Mouse (Mus musculus) hematopoietic stem cell, adult 5-6 weeks (primary cell): Measurements from ENCODE around the gene A630023A22Rik. TPM values are rescaled to one million over a fixed set of nuclear protein-coding genes. Genes with fewer than 3 reads are reported as not detected.

Experiments
- ATAC-seq, 2 experiments: fragments of 125-278 bp in 1 of 2; replicated peaks in 1 of 2; 2 replicates each; pipeline ENCODE4 v1.8.0; 2016 to 2017; ENCODE audit warnings: inconsistent platforms in 2 of 2, mild to moderate bottlenecking in 2 of 2, moderate number of reproducible peaks in 2 of 2, low read depth in 1 of 2, moderate TSS enrichment in 1 of 2; ENCODE audit not compliant: low FRiP score in 2 of 2, poor library complexity in 2 of 2, severe bottlenecking in 2 of 2, insufficient read depth in 1 of 2, low TSS enrichment in 1 of 2
- total RNA-seq: library from RNA; stranded (forward); fragments of 172-1452, 232-1000 nt; gene quantifications from 2 replicates; pipeline ENCODE4 v1.2.3, GENCODE M21; 2017

The A630023A22Rik gene
- total RNA-seq, 1 experiment from 2014 or later, result not detected

DNA sequence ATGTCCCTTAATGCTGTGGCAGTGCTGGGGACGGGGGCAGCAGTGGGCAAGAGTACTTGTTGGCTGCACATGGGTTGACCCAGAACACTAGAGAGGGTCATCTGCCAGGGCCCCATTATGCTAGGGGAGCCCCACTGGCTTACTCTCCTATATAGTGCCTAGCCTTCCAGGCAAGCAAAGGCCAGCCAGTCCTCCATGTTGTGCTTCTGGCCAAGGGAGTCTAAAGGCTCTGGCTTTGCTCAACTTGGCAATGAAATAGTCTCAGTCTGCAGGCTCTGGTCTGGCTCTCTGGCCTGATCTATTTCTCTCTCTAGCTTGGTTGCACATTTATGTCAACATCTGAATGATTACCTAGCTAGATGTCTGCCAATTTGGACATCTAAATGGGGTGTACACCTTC, 9.7 kb downstream of the A630023A22Rik start:
- no peak for ATAC-seq

DNA sequence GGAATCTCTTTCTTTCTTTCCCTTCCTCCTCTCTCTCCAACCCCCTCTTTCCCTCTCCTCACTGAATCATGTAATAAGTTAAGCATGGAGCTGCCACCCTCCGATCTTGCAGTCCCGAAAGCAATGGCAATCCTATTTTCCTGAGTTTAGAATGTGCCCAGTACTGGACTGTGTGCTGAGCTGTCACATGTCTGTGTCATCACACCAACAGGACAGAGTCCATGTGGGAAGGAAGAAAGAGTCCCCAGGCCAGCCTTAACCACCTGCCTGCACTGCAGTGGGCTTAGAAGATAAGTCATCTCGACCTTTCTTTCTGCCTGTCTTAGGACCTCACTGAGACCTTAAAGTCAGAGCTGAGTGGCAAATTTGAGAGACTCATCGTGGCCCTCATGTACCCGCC, 11.1 kb downstream of the A630023A22Rik start:
- ATAC-seq, result no peak

DNA sequence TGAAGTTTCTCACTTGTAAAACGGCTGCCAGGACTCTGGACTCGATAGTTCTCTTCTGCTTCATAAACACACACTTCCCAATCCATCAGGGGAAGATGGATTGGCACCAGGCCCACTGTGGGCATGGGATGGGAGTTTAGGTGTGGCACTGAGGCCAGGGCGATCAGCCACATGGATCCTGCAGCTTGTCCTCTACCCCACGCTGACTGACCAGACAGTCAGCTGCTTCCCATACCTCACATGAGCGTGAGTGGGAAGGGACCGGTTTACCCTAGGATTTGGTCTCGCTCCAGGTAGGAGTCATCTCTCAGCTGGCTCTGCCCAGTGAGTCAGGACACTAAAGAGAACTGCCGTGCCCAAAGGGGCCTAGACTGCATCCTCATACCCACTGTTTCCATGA, 12.8 kb downstream of the A630023A22Rik start:
- no peak for ATAC-seq

DNA sequence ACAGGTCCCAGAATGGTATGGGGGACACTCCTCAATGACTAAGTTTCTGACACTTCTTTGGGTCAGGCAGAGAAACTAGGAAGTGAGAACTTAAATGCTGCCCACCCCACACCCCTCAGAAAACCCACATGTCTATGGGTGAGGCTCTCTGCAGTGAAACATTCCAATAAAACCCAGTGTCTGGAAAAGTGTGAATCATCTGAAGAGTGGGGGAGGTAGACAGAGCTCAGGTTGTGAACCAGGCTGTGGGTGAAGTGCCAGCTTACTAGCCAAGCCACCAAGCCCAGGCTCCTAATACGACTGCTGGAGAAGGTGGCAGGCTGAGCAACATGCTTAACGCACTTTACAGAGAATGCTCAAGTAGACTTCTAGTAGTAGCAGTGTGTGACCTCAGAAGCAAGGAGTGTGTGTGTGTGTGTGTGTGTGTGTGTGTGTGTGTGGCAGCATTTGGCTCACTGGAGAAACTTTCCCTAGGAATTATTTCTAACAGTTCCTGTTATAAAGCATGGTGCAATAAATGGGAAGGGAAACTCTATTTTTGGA, 14.6 kb downstream of the A630023A22Rik start:
- ATAC-seq, result no peak

DNA sequence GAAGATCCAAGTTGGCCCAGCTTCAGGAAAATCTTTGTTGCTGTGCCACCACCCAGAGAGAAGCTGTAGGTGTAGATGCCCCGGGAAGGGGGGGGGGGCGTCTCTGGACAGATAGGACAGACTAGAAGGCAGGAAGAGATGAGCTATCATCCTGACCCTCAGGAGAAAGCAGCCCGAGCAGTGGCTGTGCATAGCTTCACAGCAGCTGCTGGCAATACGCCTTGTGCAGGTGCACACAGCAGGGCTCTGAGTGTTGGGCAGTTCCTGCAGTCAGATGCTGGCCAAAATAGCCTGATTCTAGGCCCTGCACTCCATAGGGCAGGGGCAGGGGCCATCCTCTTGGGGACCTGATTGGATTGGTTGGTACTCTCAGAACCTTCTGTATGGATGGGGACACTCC, 15.7 kb downstream of the A630023A22Rik start:
- ATAC-seq, result no peak

DNA sequence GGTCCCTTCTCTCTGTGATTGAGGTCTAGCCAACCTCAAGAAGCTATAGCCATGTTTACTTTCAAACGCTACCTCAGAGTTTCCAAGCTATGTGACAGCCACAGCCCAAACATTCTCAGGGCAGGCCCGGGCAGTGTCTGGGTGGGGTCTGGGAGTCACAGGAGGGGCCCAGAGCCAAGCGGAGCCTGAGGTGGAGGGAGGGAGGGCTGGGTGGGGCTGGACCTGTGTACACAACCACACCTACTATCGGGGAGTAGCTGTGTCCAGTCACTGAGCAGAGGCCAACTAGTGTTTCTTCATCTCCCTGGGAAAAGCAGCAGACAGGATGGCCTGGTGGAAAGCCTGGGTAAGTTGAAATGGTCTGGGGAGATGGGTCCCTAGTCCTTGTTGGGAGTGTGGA, 16.8 kb downstream of the A630023A22Rik start, which contains the start of gene Anxa8:
TSS of gene Anxa8 (plus strand) at position 251 of the 400 bp plus-strand sequence.
- no peak for ATAC-seq

DNA sequence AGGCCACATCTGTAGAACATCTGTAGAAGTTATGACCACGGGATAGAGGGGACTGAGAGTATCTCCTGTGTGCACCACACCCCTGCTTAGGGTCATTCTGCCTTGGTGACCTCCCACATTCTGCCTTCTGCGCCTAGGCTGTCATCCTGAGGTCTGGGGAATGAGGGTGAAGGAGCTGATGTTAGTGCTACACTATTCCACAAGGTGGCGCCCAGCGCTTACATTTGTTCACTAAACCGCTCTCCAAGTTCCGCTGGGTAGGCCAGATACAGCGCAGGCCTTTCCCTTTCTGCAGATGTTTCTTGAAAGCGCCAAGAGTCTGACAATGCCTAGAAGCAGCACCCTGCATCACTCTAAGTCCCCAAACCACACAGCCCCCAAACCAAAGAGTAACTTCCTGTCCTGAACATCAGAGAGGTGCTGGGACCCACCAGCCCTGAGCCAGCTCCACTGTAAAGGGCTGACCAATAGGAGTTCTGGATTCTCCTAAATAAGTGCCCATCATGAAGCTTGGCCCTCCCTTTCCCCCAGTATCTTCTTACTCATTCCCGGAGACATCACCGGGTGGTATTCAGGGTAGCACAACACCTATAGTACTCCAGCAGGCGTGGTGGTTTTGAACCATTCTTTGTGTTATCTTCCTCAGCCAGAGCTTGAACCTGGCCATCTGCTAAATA, 22.1 kb downstream of the A630023A22Rik start:
- ATAC-seq, result peak; percentile 87 to 95

DNA sequence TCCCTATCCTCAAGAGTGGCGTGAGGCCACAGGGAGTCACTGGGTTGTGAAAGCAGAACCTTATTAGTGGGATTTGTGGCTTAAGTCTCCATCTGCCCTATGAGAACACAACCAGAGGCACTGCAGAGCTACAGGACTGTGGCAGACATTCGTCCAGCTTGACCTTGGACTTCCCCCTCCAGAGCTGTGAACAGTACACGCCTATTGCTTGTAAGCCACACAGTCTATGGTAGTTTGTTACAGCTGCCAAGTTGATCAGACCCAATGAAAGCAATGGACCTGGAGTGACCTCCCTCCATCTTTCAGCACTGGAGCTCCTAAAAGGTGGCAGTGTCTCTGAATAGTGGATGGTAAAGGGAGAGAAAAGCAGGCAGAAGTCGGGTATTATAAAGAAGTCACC, 24.3 kb downstream of the A630023A22Rik start:
- ATAC-seq, result no peak

DNA sequence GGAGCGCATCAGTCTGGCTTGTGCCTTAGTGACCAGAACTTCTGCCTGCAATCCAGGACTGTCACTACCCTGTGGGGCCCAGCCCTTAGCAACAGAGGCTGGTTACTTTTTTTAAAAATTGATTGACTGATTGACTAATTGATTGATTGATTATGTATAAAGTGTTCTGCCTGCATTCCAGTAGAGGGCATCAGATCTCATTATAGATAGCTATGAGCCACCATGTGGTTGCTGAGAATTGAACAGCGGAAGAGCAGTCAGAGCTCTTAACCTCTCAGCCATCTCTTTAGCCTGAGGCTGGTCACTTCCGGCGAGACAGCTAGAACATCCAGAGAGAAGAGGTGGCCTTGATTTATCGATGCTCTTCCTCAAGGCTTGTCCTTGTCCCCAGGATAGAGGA, 25.3 kb downstream of the A630023A22Rik start:
- ATAC-seq, result no peak

DNA sequence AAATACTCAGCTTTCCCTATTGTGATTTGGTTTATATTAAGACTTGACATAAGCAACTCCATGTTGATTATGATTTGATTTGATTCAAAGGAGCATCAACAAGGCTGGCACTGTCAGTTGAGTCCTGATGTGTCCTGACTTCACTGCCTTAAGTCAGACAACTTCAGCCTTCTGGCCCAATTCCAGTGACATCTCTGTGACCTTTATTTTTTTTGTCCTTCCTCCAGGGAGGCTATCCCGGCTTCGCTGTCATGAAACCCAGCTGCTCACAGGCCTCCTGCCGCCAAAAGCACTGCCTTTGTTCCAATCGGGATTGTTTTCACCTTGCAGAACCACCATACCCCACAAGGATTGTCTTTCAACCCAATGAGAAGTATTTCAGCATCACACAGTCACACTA, 27.2 kb downstream of the A630023A22Rik start:
- no peak for ATAC-seq

DNA sequence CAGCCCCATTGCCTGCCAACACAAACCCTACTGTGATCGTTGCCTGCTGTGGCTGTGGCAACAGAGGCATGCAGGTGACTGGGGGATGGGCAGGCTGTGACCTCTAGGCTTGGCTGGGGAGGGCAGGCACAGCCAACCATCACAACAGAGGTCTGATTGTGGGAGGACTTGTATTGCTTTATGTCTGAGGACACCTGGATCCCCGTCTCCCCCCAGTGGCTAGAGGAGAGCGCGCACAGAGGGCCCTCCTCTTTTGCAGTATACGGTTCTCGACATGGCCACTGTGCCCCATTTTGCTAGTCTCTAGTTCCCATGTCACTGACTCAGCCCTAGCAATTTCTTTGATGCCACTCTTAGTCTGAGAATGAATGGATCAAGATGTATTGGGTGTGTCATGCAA, 30.9 kb downstream of the A630023A22Rik start:
- no peak for ATAC-seq

DNA sequence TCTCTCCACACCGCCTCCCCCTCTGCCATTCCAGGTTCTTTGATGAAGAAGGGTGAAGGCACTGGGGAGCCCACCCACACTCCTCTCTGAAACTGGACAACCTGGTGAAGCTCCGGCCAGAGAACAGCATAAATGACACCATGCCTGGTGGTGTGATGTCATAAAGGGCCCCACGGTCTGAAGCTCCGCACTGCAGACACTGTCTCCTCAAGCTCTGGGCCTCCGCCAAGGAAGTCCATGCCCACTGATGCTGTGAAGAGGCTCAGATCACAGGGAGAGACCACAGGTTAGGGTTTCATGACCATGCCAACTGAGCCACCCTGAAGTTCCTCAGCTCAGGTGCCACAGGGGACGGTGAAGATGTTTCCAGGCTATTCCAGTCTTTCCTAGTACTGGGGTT, 50.0 kb downstream of the A630023A22Rik start, which contains the start of gene Antxrl:
TSS of gene Antxrl (plus strand) at position 192 of the 400 bp plus-strand sequence.
- ATAC-seq, result no peak

DNA sequence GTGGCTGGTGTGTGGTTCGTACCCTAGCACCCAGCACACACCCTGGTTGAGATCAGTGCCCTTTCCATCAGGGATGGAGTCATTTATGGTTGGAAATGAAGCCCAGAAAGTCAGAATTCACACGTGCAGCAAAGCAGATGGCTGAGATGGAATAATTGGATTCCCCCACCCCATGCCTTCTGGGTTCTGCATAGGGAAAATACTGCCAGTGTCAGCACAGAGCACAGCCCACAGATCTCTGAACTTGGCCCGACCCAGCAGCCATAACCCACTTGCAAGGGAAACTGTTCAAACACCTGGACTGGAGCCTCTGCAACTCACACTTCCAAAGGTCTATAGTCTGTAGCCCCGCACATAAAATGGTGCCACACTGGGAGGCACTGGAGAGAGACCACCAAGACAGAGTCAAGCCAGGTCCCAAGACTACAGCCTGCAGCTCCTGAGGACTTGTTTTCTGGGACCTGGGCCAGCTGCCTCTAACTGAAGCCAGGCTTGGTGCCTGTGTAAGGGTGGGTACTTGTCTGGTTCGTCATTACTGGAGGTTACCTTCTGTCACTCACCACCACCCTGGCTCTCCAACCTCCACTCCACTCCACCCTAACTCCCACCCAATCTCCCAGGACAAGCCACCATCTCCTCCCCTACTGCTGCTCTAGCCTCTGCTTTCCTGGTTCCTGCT, 52.3 kb downstream of the A630023A22Rik start:
- no peak for ATAC-seq

DNA sequence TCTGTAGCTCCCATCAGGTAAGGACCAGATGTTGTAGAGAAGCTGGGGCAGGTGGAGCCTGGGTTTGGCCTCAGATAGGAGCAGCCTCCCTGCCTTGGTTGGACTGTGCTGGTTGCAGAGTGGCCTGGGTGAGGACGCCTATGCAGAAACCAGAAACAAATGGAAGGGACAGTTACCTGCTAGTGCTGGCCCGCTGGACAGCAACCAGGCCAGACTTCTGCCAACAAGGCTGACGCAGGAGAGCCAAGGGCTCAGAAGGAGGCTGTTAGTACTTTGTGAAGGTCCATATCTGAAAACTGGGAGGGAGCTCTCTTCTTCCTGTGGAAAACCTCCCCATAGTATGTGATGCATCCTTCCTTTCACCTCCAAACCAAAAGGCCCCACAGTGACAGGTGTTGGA, 59.2 kb downstream of the A630023A22Rik start:
- ATAC-seq, result no peak

DNA sequence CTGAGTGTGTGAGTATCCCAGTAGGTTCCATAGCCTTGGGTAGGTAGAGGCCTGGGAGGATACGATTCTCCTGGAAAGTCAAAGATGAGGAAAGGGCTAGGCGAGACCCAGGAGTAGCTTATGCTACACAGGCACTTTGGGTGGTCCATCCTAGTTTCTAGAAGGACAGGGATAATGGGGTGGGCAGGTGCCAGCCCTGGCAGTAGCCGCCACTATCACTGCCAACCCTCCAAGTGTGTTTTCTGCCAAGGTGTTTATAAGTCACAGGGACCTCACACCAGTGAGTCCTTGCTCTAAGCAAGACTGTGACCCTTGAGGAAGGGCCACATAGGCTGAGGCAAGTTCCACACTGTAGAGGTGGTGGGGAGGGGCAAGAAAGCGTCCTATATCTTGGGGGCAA, 61.3 kb downstream of the A630023A22Rik start:
- ATAC-seq, result no peak

DNA sequence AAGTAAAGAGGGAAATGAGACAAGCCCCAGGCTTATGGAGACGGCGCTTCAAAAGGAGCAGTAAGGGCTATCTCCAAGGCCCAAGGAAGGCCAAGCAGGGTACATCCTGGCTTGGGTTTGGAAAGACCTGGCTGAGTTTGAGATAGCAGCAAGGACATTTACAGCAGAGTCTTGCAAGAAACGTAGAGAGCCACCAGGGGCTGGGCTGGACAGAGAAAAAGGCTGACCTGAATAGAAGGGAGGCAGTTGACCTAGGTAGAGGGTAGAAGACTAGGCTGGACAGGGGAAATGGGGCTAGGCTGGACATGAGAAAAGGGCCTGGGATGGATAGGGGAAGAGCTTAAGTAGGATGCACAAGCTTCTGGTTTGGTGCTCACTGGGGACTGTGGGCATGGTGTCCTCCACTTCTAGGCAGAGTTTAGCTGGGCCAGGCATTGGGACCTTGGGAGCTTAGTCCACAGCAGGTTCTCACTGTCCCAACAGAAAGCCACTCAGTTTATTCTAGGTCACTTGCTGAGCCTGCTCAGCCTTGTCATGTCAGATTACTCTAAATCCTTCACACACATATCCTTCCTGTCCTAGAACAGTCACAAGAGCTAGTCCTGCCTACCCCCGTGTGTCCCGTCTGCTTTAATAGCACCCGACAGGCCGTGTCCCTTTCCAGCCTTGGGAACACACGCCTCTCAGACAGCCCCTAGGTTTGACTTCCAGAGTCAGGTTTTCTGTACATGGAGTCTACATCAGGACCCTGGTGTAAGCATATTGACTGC, 68.5 kb downstream of the A630023A22Rik start:
- no peak for ATAC-seq

DNA sequence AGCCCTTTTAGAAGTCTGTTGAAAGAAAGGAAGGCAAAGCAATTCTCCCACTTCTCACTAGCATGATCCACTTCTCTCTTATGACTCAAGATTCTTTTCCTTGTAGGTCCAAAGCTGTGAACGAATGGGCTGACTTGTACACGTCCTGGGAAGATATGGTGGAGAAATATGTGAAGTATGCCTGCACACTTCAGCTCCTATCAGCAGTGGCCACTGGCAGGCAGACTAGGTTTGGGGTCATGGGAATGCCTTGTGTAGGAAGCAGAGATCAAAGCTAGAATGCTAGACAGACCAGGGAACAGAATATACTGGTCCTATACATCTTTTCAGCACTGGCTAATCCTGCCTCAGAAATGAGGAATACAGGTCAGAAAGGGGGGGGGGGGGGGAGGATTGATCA, 75.8 kb downstream of the A630023A22Rik start:
- ATAC-seq, result no peak

DNA sequence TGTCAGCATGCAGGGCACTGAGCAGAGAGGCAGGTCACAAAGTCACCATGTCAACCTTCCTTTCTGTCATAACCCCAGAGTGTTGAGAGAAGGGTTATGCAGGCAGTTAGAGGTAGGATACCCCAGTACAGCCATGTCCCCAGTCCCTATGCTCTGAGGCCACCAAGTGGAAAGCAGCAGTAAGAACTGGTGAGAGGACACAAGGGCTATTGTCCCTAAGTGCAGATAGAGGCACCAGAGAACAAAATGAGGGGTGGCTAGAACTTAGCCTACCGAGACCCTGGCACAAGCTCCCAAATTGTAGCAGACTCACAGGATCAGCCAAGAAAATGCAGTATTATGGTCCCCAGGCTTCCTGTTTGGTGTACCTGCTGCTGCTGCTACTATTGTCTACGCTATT, 85.6 kb downstream of the A630023A22Rik start:
- ATAC-seq, result no peak
